Mouse (Mus musculus): Measurements from ENCODE around the gene Card14.

Gene Card14

DNA sequence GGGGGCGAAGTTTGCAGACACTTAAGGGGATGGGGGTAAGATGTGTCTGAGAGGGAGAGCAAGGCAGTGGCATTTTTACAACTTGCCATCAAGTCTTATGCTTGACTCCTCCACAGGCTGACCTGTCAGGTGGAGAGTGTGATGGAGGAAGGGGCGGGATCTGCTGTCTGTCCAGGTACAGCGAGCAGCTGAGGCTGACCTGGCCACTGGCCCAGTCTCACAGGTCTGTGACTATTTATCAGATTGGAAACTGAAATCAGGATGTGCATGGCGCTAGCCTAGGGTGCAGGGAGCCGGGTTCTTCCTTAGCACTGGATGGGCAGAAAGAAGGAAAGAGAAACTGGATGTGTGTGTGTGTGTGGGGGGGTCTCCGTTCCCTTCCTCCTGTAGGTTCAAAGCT is 86.6 kb downstream of the Card14 start:
- DNase-seq (ENCODE audit: low spot score in 2 of 2): no peak

Data from spleen, postnatal 36 days (tissue).